Mouse (Mus musculus) adrenal gland, postnatal 10 days (tissue): ENCODE results near the gene Galnt9. TPM values are rescaled to one million over a fixed set of nuclear protein-coding genes. Genes with fewer than 3 reads are reported as not detected.

ENCODE experiments used
- DNase-seq: peaks from one replicate; pipeline ENCODE4 v3.0.0; 2021; ENCODE audit warnings: mixed read lengths
- microRNA-seq: library from miRNA; unstranded; fragments of <30 nt; microRNA quantifications from one replicate; pipeline ENCODE4 v1.2.0, GENCODE M21; 2021
- total RNA-seq, 2 experiments: library from RNA; stranded (reverse); gene quantifications; 2 replicates each; pipeline ENCODE4 v1.2.3; 2021

Gene Galnt9
- total RNA-seq, 2 experiments from 2014 or later = 0.27 to 0.30 TPM

DNA sequence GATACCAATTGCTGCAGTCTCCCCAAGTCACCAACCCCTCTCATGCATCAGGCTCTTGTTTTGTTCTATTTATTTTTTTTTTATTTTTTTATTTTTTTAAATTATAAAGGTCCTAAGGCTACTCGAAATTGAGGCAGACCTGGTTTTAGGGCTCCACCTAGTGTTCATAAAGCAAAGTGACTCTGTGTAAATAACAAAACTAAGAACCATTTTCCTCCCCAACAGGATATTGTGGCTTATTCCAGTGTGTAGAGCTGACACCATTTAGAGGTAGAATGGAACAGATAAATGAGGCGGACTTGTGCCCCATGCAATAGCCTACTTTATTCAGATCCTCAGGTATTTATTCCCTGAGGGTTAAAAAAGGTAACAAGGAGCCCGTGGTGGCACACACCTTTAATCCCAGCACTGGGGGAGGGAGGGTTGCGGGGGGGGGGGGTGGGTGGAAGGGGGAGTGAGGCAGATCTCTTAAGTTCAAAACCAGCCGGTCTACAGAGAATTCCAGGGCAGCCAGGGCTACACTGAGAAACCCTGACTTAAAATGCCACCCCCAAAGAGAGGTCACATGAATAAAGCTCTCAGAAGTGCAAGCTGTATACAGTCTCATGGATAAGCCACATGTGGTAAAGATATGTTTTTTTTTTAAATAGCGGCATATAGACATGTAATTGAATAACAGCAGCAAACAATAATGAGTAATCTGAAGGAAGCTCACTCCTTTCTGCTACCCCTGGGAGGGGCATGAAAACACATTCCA lies 92.0 kb downstream of the Galnt9 start:
- no peak for DNase-seq

DNA sequence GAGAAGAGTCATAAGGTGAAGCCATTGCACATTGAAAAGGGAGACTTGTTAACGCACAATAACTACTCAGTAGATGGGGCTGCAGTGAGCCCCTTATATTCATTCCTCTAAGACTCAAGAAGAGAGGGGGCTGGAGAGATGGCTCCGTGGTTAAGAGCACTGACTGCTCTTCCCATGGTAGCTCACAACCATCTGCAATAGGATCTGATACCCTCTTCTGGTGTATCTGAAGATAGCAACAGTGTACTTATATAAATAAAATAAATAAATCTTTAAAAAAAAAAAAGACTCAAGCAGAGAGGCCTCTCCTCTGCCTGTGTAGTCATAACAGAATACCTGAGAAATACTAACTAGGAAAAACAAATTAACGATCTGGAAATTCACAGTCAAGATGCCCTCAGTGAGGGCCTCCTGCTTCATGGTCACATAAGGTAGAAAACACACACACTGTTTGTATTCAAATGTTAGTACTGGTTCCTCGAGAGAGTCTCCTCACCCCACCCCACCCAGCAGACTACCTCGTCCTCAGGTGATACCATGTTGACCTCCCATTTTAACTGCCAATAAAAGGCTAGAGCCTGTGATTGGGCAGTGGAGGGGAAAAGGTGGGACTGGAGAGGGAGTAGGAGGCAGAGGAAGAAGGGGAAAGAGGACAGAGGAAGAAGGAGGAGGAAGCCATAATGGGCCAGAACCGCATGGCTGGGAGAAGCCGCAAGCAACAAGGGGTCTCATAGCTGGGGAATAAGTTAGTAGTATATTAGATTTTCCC lies 94.3 kb downstream of the Galnt9 start:
- DNase-seq = no peak

DNA sequence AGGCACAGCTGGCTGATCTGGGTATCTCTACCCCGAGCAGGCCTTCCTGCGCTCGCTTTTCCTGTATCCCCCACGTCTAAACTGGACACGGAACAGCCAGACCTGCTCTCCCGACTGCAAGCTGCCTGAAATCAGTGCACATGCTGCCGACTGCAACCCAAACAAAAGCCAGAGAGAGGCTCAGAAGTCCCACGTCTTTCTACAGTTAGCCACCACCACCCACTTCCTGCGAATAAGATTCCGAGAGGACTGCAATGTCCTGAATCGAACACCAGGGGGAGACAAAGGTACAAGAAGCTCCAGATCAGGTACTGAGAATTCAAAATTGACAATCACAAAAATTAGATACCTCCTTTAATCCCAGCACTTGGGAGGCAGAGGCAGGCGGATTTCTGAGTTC lies 95.3 kb downstream of the Galnt9 start:
- peak; percentile 76 for DNase-seq

DNA sequence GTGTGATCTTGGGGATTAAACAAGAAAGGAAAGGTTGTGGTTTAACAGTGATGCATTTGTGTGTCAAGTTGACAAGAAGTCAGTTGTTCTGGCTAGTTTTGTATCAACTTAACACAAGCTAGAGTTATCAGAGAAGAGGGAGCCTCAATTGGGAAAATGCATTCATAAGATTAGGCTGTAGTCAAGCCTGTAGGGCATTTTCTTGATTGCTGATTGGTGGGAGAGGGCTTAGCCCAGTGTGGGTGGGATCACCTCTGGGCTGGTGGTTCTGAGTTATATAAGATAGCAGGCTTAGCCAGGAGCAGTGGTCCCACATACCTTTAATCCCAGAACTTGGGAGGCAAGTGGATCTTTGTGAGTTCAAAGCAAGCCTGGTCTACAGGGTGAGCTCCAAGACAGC lies 102.2 kb downstream of the Galnt9 start:
- DNase-seq = no peak

DNA sequence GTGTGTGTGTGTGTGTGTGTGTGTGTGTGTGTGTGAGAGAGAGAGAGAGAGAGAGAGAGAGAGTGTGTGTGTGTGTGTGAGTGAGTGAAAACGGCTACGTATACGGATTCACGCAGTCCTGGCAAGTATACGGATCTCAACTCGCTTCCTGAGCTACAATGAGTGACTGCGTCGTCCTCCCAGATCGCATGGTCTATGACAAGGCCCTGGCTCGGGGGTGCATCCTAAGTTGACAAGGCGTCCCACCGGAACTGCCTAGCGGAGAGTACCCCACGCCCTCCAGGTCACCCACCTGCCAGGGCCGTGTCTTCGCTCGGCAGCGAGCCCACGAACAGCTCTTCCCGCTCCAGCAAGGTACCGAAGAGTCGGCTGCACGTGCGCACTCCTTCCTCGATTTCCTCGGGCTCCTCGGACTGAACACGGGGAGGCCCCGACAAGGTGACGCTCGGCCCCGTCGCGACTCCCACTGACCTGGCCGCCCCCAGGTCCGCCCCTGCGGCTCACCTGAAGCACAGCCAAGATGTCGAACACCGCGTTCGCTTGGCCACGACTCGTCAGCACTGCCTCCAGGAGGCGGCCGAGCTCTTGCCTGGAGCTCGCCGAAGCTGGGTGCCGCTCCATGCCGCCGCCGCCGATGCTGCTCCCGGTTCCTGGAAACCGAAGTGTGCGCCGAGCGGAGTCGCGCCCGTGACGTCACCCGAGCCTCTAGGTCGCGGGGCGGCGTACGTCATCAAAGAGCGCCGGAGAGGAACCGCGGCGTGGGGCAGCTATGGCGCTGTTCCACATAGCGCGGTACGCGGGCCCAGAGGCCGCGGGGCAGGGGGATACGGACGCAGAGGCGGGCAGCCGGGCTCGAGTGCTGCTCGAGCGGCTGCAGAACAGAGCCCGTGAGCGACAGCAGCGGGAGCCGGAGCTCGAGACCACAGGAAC lies 108.8 kb downstream of the Galnt9 start, which contains the start of the genes Noc4l and Ddx51:
Gene Noc4l (minus strand): TSS at position 699 of the 930 bp plus-strand sequence.
Gene Ddx51 (plus strand): TSS at position 733 of the 930 bp plus-strand sequence.
- peak; percentile 98 for DNase-seq

DNA sequence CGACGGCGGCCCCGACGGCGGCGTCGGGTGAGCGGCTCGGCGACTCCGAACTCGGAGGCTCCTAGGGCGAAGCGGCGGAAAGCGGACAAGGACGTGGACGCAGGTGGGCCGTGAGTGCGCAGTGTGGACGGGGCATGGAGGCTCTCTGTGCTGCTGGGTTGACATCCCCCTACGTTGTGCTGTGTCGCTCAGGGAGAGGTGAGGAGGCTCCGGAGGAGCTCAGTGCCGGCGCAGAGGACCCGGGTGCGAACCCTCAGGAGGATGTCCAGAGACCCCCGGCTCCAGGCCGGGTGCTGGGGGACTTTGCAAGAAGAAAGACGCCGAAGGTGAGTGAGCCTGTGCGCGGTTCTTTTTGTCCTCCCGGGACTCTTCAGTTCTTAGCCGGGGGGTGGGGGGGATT lies 109.5 kb downstream of the Galnt9 start:
- DNase-seq = no peak

DNA sequence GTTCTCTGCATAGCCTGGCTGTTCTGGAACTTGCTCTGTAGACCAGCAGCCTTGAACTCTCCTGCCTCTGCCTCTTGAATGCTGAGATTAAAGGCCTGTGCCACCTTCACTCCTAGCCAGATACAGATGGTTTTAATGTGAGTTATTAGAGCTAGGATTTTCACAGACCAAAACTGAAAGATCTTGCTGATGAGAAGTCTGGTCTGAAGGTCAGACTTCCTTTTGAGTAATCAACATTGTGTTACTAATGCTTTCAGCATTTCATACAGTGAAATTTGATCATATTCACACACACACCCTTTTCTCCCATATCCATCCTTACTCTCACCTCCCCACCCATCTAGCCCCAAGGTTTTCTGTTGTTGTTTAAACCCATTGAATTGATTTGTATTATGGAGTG lies 115.5 kb downstream of the Galnt9 start:
- DNase-seq = no peak

DNA sequence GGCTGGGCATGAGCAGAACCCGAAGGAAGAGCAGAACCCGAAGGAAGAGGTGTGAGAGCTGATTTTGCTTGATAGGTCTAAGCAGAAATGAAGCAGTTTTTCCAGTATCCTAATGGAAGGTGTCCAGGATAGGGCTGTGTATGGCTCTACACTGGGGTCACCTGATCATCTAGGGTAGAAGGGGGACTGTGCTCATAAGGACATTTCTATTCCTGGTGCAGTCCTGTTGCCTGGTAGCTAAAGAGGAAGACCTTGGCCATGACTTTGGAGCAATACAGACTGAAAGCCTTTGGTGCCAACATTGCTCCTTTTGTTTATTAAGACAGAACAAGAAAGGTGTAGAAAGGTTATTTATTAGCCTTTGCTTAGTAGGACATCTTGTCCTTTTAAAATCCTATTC lies 119.9 kb downstream of the Galnt9 start:
- DNase-seq = no peak

DNA sequence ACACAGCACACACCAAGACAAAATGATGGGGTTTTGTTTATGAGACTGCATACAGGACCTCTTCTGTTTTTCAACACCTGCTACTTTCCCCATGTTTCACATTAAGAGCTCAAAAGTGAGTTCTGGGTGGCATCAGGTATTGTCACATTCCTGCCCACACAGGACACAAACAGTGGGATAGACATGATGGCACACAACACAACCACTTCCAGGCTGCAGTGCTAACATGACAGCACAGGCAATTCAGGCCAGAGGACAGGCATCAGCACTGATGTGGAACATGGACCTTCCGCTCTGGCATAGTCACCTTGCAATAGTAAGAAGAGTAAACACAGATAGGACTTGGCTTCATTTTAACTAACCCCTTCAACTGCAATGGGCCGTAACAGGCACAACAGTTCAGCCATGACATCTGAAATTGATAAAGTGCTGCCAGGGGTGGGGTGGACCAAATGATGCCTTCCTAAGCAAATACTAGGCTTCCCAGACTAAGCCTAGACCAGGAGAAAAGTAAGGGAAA lies 120.7 kb downstream of the Galnt9 start:
- no peak for DNase-seq

DNA sequence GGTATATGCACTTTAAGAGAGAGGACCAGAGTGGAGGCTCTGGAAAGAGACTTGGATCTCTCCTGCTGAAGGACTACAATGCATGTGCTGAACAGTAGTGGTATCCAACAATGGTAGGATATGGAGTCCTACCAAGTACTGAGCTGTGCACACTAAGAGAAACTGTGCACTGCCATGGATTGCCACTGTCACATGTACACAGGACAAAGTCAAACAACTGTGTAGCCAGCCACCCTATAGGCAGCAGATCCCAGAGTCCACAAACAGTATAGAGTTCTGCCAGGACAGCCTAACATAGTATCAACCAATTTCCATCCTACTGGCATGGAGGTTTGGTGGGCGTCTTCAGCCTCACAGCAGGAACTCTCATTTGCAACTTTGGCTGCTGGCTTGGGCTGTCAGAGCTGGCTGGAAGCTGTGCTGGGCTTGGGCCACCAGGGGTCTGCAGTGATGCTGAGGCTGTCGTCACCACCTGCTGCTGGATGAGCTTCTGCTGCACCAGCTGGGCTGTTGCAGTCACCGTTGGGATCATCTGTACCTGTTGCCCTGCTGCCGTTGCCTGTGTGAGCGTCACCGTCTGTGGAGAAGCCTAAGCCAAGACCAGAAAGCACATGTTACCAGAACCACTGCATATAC lies 121.4 kb downstream of the Galnt9 start:
- DNase-seq = no peak

Small RNAs within 50 kb of the gene (microRNA-seq; reads per million reads assigned to microRNA genes)
- gene Mir7026 = 1.4 reads per million

Other genes with a start within 250 kb of the Galnt9 start
- under 1 TPM; 0.63 to 0.97 TPM for gene P2rx2, start 201.1 kb upstream of the Galnt9 start, total RNA-seq
- gene Lrcol1, start 199.6 kb upstream of the Galnt9 start, total RNA-seq = not detected
- 10 to 100 TPM; 54.5 to 63.6 TPM for gene Fbrsl1, start 95.9 kb upstream of the Galnt9 start, total RNA-seq
- 10 to 100 TPM; 18.2 to 19.1 TPM for gene Noc4l, start 109.1 kb downstream of the Galnt9 start, total RNA-seq
- gene Ddx51, start 109.1 kb downstream of the Galnt9 start, total RNA-seq = 10 to 100 TPM; 16.0 to 17.6 TPM
- 10 to 100 TPM; 64.7 to 76.0 TPM for gene Ep400, start 226.4 kb downstream of the Galnt9 start, total RNA-seq
- 10 to 100 TPM; 34.6 to 36.9 TPM for gene Pus1, start 236.3 kb downstream of the Galnt9 start, total RNA-seq